Mouse (Mus musculus) limb, embryonic 13.5 days (tissue): ENCODE data around the gene Pde4b. TPM values are rescaled to one million over a fixed set of nuclear protein-coding genes. Genes with fewer than 3 reads are reported as not detected.
A peak's percentile ranks its signal among the peaks of the same experiment; 100 is the strongest.

Experiments
- ATAC-seq: fragments of 200-750 bp; cut with Nextera tagmentation; 2 replicates; pipeline ENCODE4 v1.8.0; 2017; ENCODE audit warnings: low read depth, moderate number of reproducible peaks, moderate TSS enrichment; ENCODE audit not compliant: low FRiP score
- H3K27ac ChIP-seq: fragments of 300-500 bp; sonication (generic); 2 replicates; pipeline ENCODE4 v1.5.1; 2015; ENCODE audit warnings: inconsistent platforms, mild to moderate bottlenecking, moderate library complexity
- H3K27me3 ChIP-seq: fragments of 300-500 bp; sonication (generic); 2 replicates; pipeline ENCODE4 v1.6.1; 2015; ENCODE audit warnings: mild to moderate bottlenecking, inconsistent platforms
- H3K36me3 ChIP-seq: fragments of 300-500 bp; sonication (generic); 2 replicates; pipeline ENCODE4 v1.6.1; 2015; ENCODE audit warnings: inconsistent platforms, mild to moderate bottlenecking, moderate library complexity
- H3K4me1 ChIP-seq: fragments of 300-500 bp; sonication (generic); 2 replicates; pipeline ENCODE4 v1.6.1; 2015; ENCODE audit warnings: inconsistent platforms
- H3K4me2 ChIP-seq: fragments of 300-500 bp; sonication (generic); replicated peaks from 2 replicates; pipeline ENCODE4 v1.6.1; 2015; ENCODE audit warnings: inconsistent platforms, mild to moderate bottlenecking, moderate library complexity
- H3K4me3 ChIP-seq: fragments of 300-500 bp; sonication (generic); 2 replicates; pipeline ENCODE4 v1.5.1; 2015; ENCODE audit warnings: moderate library complexity, mild to moderate bottlenecking, inconsistent platforms
- H3K9ac ChIP-seq: fragments of 300-500 bp; sonication (generic); 2 replicates; pipeline ENCODE4 v1.6.1; 2015; ENCODE audit warnings: mild to moderate bottlenecking, inconsistent platforms
- H3K9me3 ChIP-seq: fragments of 300-500 bp; sonication (generic); 2 replicates; pipeline ENCODE4 v1.6.1; 2016; ENCODE audit warnings: inconsistent platforms
- WGBS: fragments of 180-500 bp; shearing (Covaris S2); methylation state at CpG from one replicate; pipeline ENCODE4 v1.1.7; 2015; 5-methylcytosine and 5-hydroxymethylcytosine counted together
- polyA plus RNA-seq: library from polyadenylated mRNA; unstranded; fragments of >200 nt; fragmentation: Nextera tagmentation; extraction: Ambion mirVana; gene quantifications from 2 replicates; pipeline ENCODE4 v1.2.1, GENCODE M21; 2015

Pde4b gene
- polyA plus RNA-seq, 1 experiment from 2014 or later: 16.2 TPM

- H3K27me3 ChIP-seq: no peaks in the 10 kb centered on the region
- no peaks in the 10 kb centered on the region for H3K36me3 ChIP-seq
- H3K9me3 ChIP-seq: no peaks in the 10 kb centered on the region
- H3K9ac ChIP-seq: no peak overlapping the region
- peaks cover 12% of the 10 kb centered on the region for H3K4me1 ChIP-seq
- no peak overlapping the region for H3K4me3 ChIP-seq
- H3K4me2 ChIP-seq: no peak overlapping the region
- ATAC-seq: no peak
- WGBS: 77% methylated on average over 6 of the region's 6 CpGs
- H3K27ac ChIP-seq: no peak overlapping the region
Measured at GRCm38 (mm10) chr4:102256170-102256960, 169.0 kb downstream of the Pde4b start.

DNA sequence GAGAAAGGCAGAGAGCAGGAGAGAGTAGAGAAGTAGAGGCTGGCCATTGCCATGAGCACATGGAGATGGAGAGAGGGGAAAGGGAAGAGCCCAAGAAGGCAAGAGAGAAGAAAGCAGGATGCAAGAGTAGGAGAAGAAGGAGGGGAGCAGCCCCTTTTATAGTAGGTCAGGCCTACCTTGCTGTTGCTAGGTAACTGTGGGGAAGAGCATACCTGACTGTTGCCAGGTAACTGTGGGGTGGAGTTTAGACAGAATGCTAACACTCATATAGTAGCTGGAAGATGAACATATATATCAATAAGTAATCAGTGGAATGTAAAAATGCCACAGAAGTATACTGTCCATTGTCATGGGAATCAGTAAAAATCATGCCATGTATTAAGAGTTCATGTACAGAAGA lies 172.9 kb downstream of the Pde4b start:
- peaks cover 3% of the 10 kb centered on the region for H3K4me1 ChIP-seq
- no peak overlapping the region for H3K4me2 ChIP-seq
- H3K27me3 ChIP-seq: no peaks in the 10 kb centered on the region
- no peak for ATAC-seq
- no peak overlapping the region for H3K27ac ChIP-seq
- H3K9ac ChIP-seq: no peak overlapping the region
- H3K36me3 ChIP-seq: no peaks in the 10 kb centered on the region
- no peak overlapping the region for H3K4me3 ChIP-seq
- no peaks in the 10 kb centered on the region for H3K9me3 ChIP-seq

DNA sequence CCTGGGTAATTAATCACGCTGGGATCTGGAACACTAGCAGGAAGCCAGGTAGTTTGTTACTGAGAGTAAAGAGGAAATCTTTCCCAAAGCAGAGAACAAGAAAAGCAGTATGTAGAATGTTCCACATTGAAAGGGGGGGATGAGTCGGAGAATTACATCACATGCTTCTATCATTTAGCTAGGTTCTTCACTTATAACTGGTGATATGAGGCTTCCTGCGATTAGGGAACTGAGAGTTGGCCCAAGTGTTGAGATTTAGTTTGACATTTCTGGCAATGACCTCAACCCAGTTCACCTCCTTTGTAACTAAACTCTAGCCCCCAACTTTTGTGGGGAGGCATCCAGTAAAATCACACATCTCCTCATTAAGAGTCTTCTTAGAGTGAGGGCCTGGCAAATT lies 185.0 kb downstream of the Pde4b start:
- Histone ChIP-seq H3K9ac (no peak overlapping the region), H3K4me1 (0 out of 2 replicates have a peak, but pooled peaks cover 3% of the 10 kb centered on the region), H3K9me3 (no peaks in the 10 kb centered on the region), H3K27ac (no peak overlapping the region), H3K27me3 (0 out of 2 replicates have a peak, but pooled peaks cover 9% of the 10 kb centered on the region), H3K36me3 (no peaks in the 10 kb centered on the region), H3K4me2 (no peak overlapping the region), H3K4me3 (no peak overlapping the region)
- WGBS: 78% methylated on average over 3 of the region's 3 CpGs
- ATAC-seq: no peak

DNA sequence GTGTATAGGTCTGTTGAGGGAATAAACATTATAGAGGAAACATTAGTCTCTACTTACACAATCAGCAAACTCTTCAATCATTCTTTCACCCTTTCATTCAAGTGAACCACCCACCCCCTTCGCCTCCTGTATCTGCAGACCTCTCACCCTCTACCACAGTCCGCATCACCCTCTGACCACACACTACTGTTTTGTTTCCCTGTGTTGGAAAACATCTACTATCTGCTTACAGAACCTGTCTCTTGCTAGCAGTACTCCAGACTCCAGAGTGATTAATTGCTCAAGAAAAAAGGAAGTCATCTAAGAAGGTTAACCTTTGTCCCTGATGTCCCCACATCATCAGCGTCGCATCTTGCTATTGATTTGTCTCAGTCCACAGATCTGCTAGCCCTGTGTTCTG lies 185.4 kb downstream of the Pde4b start:
- H3K9ac ChIP-seq: no peak overlapping the region
- no peak overlapping the region for H3K27ac ChIP-seq
- WGBS: 75% methylated on average over 4 of the region's 4 CpGs
- no peaks in the 10 kb centered on the region for H3K36me3 ChIP-seq
- H3K4me1 ChIP-seq: 0 out of 2 replicates have a peak, but pooled peaks cover 3% of the 10 kb centered on the region
- no peak for ATAC-seq
- no peak overlapping the region for H3K4me3 ChIP-seq
- H3K4me2 ChIP-seq: no peak overlapping the region
- H3K27me3 ChIP-seq: 0 out of 2 replicates have a peak, but pooled peaks cover 9% of the 10 kb centered on the region
- H3K9me3 ChIP-seq: no peaks in the 10 kb centered on the region

DNA sequence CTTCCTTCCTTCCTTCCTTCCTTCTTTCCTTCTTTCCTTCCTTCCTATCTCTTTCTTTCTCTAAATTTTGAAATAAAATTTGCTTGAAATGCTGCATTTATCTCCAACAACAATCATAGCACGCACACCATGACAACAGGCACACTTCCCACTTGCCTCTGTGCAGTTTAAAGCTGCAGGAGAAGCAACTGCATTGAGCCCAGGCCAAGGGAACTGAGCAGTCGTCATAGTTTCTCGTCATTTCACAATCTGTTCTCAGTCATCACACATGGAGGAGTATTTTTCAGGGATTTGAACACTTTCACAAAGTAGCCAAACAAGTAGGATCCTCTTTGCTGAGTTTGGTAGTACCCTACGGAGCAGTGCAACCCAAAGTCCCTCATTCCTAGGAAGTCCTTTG lies 188.4 kb downstream of the Pde4b start:
- no peak overlapping the region for H3K27ac ChIP-seq
- 0 out of 2 replicates have a peak, but pooled peaks cover 3% of the 10 kb centered on the region for H3K4me1 ChIP-seq
- H3K9me3 ChIP-seq: no peaks in the 10 kb centered on the region
- H3K9ac ChIP-seq: no peak overlapping the region
- 0 out of 2 replicates have a peak, but pooled peaks cover 9% of the 10 kb centered on the region for H3K27me3 ChIP-seq
- no peak overlapping the region for H3K4me2 ChIP-seq
- no peaks in the 10 kb centered on the region for H3K36me3 ChIP-seq
- H3K4me3 ChIP-seq: no peak overlapping the region
- no peak for ATAC-seq
- WGBS: 75% methylated on average over 4 of the region's 4 CpGs

- WGBS: 72% methylated on average over 2 of the region's 2 CpGs
- no peaks in the 10 kb centered on the region for H3K36me3 ChIP-seq
- no peaks in the 10 kb centered on the region for H3K9me3 ChIP-seq
- no peaks in the 10 kb centered on the region for H3K27me3 ChIP-seq
- H3K9ac ChIP-seq: no peak overlapping the region
- H3K4me3 ChIP-seq: no peak overlapping the region
- no peak overlapping the region for H3K27ac ChIP-seq
- no peak overlapping the region for H3K4me2 ChIP-seq
- ATAC-seq: no peak
- 0 out of 2 replicates have a peak, but pooled peaks cover 3% of the 10 kb centered on the region for H3K4me1 ChIP-seq
Measured at GRCm38 (mm10) chr4:102278958-102279357, 191.6 kb downstream of the Pde4b start.

GRCm38 (mm10) chr4:102287172-102287571 lies 199.8 kb downstream of the Pde4b start:
- H3K4me1 ChIP-seq: no peaks in the 10 kb centered on the region
- H3K36me3 ChIP-seq: no peaks in the 10 kb centered on the region
- no peak overlapping the region for H3K27ac ChIP-seq
- H3K9ac ChIP-seq: no peak overlapping the region
- 68% methylated on average over 6 of the region's 6 CpGs for WGBS
- H3K9me3 ChIP-seq: no peaks in the 10 kb centered on the region
- no peak overlapping the region for H3K4me2 ChIP-seq
- H3K4me3 ChIP-seq: no peak overlapping the region
- no peaks in the 10 kb centered on the region for H3K27me3 ChIP-seq
- no peak for ATAC-seq

DNA sequence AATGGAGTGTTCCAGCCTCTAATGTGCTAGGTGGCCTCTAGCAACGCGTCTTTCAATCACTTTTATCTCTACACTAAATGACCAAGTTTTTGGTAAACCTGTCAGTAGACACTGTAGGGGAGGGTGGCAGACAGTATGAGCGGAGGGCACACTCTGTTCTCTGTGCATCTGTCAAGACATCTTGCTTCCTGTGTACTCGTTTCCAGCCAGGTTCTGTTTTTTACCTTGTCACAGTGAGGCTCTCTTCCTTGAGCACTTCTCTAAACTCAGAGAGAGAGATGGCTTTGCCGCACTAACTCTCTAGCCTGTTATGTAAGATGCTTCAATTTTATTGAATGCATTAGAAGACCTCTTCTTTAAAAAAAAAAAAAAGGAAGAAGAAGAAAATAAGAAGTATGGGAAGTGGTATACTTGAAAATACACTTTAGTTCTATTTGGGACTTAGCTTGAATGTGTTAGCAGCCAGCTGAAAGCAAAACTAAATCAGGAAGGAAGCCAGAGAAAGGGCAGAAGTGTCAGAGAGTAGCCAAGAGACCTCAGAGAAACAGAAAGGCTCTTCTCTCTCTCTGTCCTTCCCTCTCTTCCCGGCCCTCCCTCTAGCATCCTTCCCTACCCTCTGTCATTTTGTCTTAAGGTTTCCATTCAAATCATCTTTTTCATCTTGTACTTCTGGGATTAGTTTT lies 202.8 kb downstream of the Pde4b start:
- Histone ChIP-seq H3K27ac (no peak overlapping the region), H3K4me1 (no peaks in the 10 kb centered on the region), H3K36me3 (no peaks in the 10 kb centered on the region), H3K4me2 (no peak overlapping the region), H3K27me3 (no peaks in the 10 kb centered on the region), H3K9me3 (no peaks in the 10 kb centered on the region), H3K9ac (no peak overlapping the region), H3K4me3 (no peak overlapping the region)
- 68% methylated on average over 6 of the region's 6 CpGs for WGBS
- no peak for ATAC-seq

DNA sequence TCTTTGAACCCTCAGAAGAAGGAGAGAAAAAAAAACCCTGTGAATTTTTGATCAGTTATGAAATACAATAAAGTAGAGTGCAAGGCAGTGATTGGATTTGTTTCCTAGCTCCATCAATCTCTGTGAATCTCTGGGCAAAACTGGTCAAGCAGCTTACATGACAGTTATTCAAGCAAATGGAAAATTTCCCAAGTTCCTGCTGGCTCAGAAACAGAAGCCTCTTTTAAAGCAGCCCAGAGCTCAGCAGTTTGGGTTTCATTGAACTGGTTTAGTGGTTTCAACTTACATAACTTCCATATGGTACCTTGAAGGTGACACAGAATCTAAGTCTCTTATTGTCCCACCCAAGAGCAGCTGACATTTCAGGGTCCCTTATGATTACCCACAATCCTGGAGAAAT lies 210.2 kb downstream of the Pde4b start:
- Histone ChIP-seq H3K36me3 (no peaks in the 10 kb centered on the region), H3K4me2 (no peak overlapping the region), H3K4me3 (no peak overlapping the region), H3K4me1 (no peaks in the 10 kb centered on the region; the same call in 1 of the 2 replicates), H3K27me3 (no peaks in the 10 kb centered on the region), H3K9ac (no peak overlapping the region), H3K9me3 (no peaks in the 10 kb centered on the region), H3K27ac (peak overlapping the region; percentile 44; the same call in 1 of the 2 replicates)
- ATAC-seq: no peak

GRCm38 (mm10) chr4:102302568-102302967 lies 215.2 kb downstream of the Pde4b start:
- no peak for ATAC-seq
- H3K27ac ChIP-seq: no peak overlapping the region
- H3K4me3 ChIP-seq: no peak overlapping the region
- no peaks in the 10 kb centered on the region for H3K9me3 ChIP-seq
- no peak overlapping the region for H3K9ac ChIP-seq
- H3K36me3 ChIP-seq: no peaks in the 10 kb centered on the region
- no peaks in the 10 kb centered on the region for H3K27me3 ChIP-seq
- 54% methylated on average over 4 of the region's 4 CpGs for WGBS
- H3K4me1 ChIP-seq: no peaks in the 10 kb centered on the region; the same call in 1 of the 2 replicates
- H3K4me2 ChIP-seq: no peak overlapping the region

DNA sequence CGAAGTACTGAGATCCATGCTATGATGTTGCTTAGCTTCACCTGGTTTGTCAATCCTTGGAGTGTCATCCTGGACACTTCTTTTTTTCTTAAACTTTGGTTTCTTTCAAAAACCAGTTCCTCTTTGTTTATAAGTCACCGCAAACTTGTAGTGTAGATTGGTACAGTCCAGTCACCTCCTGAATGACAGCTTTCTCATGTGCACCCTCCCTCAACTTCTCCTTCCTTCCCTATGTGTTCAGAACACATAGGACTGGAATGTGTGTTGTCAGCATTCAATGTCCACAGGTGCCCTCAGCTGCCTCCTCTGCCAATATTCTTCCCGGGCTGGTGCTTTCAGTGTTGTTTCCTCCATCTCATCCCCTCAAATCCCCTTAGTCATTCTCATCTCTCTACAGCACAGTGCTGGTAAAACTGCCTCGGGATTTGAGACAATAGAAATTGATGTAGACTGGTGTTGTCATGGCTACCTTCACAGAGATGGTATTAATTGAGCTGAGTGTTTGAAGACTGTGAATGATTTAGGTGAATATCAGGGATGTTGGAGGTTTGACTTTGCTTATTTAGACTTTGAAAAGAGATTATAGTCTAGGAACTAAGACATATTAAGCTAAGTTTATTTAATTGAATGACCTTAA lies 220.4 kb downstream of the Pde4b start:
- 82% methylated on average over 4 of the region's 4 CpGs for WGBS
- Histone ChIP-seq H3K4me1 (no peaks in the 10 kb centered on the region), H3K36me3 (no peaks in the 10 kb centered on the region), H3K27ac (no peak overlapping the region), H3K27me3 (no peaks in the 10 kb centered on the region), H3K4me2 (no peak overlapping the region), H3K4me3 (no peak overlapping the region), H3K9ac (no peak overlapping the region), H3K9me3 (no peaks in the 10 kb centered on the region)
- ATAC-seq: no peak

GRCm38 (mm10) chr4:102310630-102311029 lies 223.3 kb downstream of the Pde4b start:
- H3K9ac ChIP-seq: no peak overlapping the region
- no peak for ATAC-seq
- no peaks in the 10 kb centered on the region for H3K4me1 ChIP-seq
- no peaks in the 10 kb centered on the region for H3K9me3 ChIP-seq
- H3K4me2 ChIP-seq: no peak overlapping the region
- no peaks in the 10 kb centered on the region for H3K36me3 ChIP-seq
- no peak overlapping the region for H3K27ac ChIP-seq
- no peak overlapping the region for H3K4me3 ChIP-seq
- no peaks in the 10 kb centered on the region for H3K27me3 ChIP-seq
